Mouse (Mus musculus): ENCODE results near the gene Fras1.

Fras1 gene

GRCm38 (mm10) chr5:96373567-96373985 lies at the start of gene Fras1:
Gene Fras1, plus strand, starts transcription at chr5:96373955.
- DNase-seq, result no peak

GRCm38 (mm10) chr5:96331048-96331737 lies 42.6 kb upstream of the Fras1 start:
- DNase-seq, result no peak

- no peak for DNase-seq
Measured at GRCm38 (mm10) chr5:96331738-96332070, 42.1 kb upstream of the Fras1 start.

GRCm38 (mm10) chr5:96333963-96334362 lies 39.8 kb upstream of the Fras1 start:
- peak; percentile 7 for DNase-seq

GRCm38 (mm10) chr5:96340564-96340963 lies 33.2 kb upstream of the Fras1 start:
- DNase-seq, result no peak

- no peak for DNase-seq
Measured at GRCm38 (mm10) chr5:96344983-96345382, 28.8 kb upstream of the Fras1 start.

- peak; percentile 16 for DNase-seq
Measured at GRCm38 (mm10) chr5:96351963-96352362, 21.8 kb upstream of the Fras1 start.

GRCm38 (mm10) chr5:96363950-96364349 lies 9.8 kb upstream of the Fras1 start:
- DNase-seq, result no peak

GRCm38 (mm10) chr5:96365590-96365989 lies 8.2 kb upstream of the Fras1 start:
- no peak for DNase-seq

GRCm38 (mm10) chr5:96367260-96367659 lies 6.5 kb upstream of the Fras1 start:
- DNase-seq, result no peak

- DNase-seq, result no peak
Measured at GRCm38 (mm10) chr5:96373106-96373505, 649 bp upstream of the Fras1 start.

GRCm38 (mm10) chr5:96373986-96374901 lies 489 bp downstream of the Fras1 start:
- DNase-seq, result peak; percentile 46

GRCm38 (mm10) chr5:96375391-96375831 lies 1.7 kb downstream of the Fras1 start:
- no peak for DNase-seq

- no peak for DNase-seq
Measured at GRCm38 (mm10) chr5:96376216-96376615, 2.5 kb downstream of the Fras1 start.

GRCm38 (mm10) chr5:96386138-96386933 lies 12.6 kb downstream of the Fras1 start:
- no peak for DNase-seq

GRCm38 (mm10) chr5:96388306-96388705 lies 14.6 kb downstream of the Fras1 start:
- no peak for DNase-seq

- DNase-seq, result no peak
Measured at GRCm38 (mm10) chr5:96389963-96390623, 16.3 kb downstream of the Fras1 start.

- DNase-seq, result no peak
Measured at GRCm38 (mm10) chr5:96391086-96391485, 17.3 kb downstream of the Fras1 start.

GRCm38 (mm10) chr5:96394947-96395346 lies 21.2 kb downstream of the Fras1 start:
- DNase-seq, result no peak

GRCm38 (mm10) chr5:96395786-96396650 lies 22.3 kb downstream of the Fras1 start:
- no peak for DNase-seq

- DNase-seq, result no peak
Measured at GRCm38 (mm10) chr5:96402555-96402954, 28.8 kb downstream of the Fras1 start.
